In genomic region chr17:84162211-84162760, GRCm38 (mm10) we compare ENCODE assay signal across 10 mouse cellular contexts. TPM values are rescaled to one million over a fixed set of nuclear protein-coding genes. Genes with fewer than 3 reads are reported as not detected.
A peak's percentile ranks its signal among the peaks of the same experiment; 100 is the strongest.
DNase-seq lines count a peak whose midpoint lies in the region; ATAC-seq and TF ChIP-seq lines count a peak whose summit lies in the region.
"Had no signal": no experiment of that assay in that cellular context is flagged by ENCODE, and none has a peak within 500 bp of the region (broad histone marks: within the 10 kb centered on the region; RNA-seq: fewer than 3 reads in every experiment).

No protein-coding gene starts in this region.

- no peaks in the 10 kb centered on the region for H3K36me3 ChIP-seq in heart, embryonic 13.5 days
- H3K36me3 ChIP-seq in heart, embryonic 12.5 days: no peaks in the 10 kb centered on the region
- no peaks in the 10 kb centered on the region for H3K36me3 ChIP-seq in lung, postnatal 0 days (ENCODE audit: insufficient read depth, low read length)
- no peaks in the 10 kb centered on the region for H3K36me3 ChIP-seq in embryonic facial prominence, embryonic 14.5 days (ENCODE audit: control insufficient read depth, insufficient read depth, low read length)
- no peaks in the 10 kb centered on the region for H3K36me3 ChIP-seq in liver, embryonic 12.5 days

- H3K4me1 ChIP-seq in heart, embryonic 13.5 days: peaks cover 30% of the 10 kb centered on the region
- H3K4me1 ChIP-seq in heart, embryonic 12.5 days (replicated peaks): peaks cover 27% of the 10 kb centered on the region
- H3K4me1 ChIP-seq in lung, postnatal 0 days (ENCODE audit: insufficient read depth, low read depth, low read length): peaks cover 16% of the 10 kb centered on the region
- H3K4me1 ChIP-seq in embryonic facial prominence, embryonic 14.5 days (ENCODE audit: control insufficient read depth, insufficient read depth, low read length): peaks cover 26% of the 10 kb centered on the region
- H3K4me1 ChIP-seq in liver, embryonic 12.5 days: peaks cover 64% of the 10 kb centered on the region

- no peak for TF ChIP-seq CTCF in lung, postnatal 0 days (IDR thresholded peaks at IDR 0.05)

- TF ChIP-seq EP300 in lung, postnatal 0 days (IDR thresholded peaks at IDR 0.05): no peak

- DNase-seq in lung, postnatal 0 days (ENCODE audit: low spot score): peak; percentile 63
- no peak for DNase-seq in lung, postnatal 14 days
- peak; percentile 56 for DNase-seq in embryonic facial prominence, embryonic 14.5 days (ENCODE audit: low spot score)
- DNase-seq in layer of hippocampus, postnatal 14 days (ENCODE audit: low spot score in 2 of 2): no peak
- DNase-seq: midbrain, embryonic 14.5 days had no signal

- H3K4me3 ChIP-seq in heart, embryonic 13.5 days: no peak overlapping the region
- H3K4me3 ChIP-seq in heart, embryonic 12.5 days: no peak overlapping the region
- H3K4me3 ChIP-seq in lung, postnatal 0 days (ENCODE audit: low read depth, low read length): no peak overlapping the region
- H3K4me3 ChIP-seq in embryonic facial prominence, embryonic 14.5 days (ENCODE audit: low read depth, low read length): no peak overlapping the region
- H3K4me3 ChIP-seq in liver, embryonic 12.5 days: no peak overlapping the region

- H3K27me3 ChIP-seq in heart, embryonic 13.5 days (replicated peaks): 0 out of 2 replicates have a peak, but pooled peaks cover 4% of the 10 kb centered on the region
- no peaks in the 10 kb centered on the region for H3K27me3 ChIP-seq in heart, embryonic 12.5 days (replicated peaks)
- no peaks in the 10 kb centered on the region for H3K27me3 ChIP-seq in lung, postnatal 0 days (replicated peaks; ENCODE audit: insufficient read depth, low read length)
- no peaks in the 10 kb centered on the region for H3K27me3 ChIP-seq in embryonic facial prominence, embryonic 14.5 days (replicated peaks; ENCODE audit: control insufficient read depth, insufficient read depth, low read length)
- no peaks in the 10 kb centered on the region for H3K27me3 ChIP-seq in liver, embryonic 12.5 days (replicated peaks)
- H3K27me3 ChIP-seq: CH12.LX had no signal

- H3K27ac ChIP-seq in heart, embryonic 13.5 days (replicated peaks): peak overlapping the region; percentile 1; the same call in 1 of the 2 replicates
- H3K27ac ChIP-seq in heart, embryonic 12.5 days (ENCODE audit: poor library complexity, severe bottlenecking): no peak overlapping the region
- H3K27ac ChIP-seq in lung, postnatal 0 days (ENCODE audit: low read length): no peak overlapping the region
- H3K27ac ChIP-seq in embryonic facial prominence, embryonic 14.5 days (replicated peaks; ENCODE audit: low read depth, low read length): peak overlapping the region; percentile 19; the same call in 1 of the 2 replicates
- H3K27ac ChIP-seq in liver, embryonic 12.5 days: peak overlapping the region; percentile 71

- no peak overlapping the region for H3K4me2 ChIP-seq in heart, embryonic 13.5 days
- H3K4me2 ChIP-seq in heart, embryonic 12.5 days: no peak overlapping the region
- H3K4me2 ChIP-seq in lung, postnatal 0 days (replicated peaks; ENCODE audit: low read depth, low read length): no peak overlapping the region
- H3K4me2 ChIP-seq in embryonic facial prominence, embryonic 14.5 days (ENCODE audit: low read depth, low read length): no peak overlapping the region
- H3K4me2 ChIP-seq in liver, embryonic 12.5 days: no peak overlapping the region

- WGBS in heart, embryonic 13.5 days: 78% methylated on average over 8 of the region's 8 CpGs
- WGBS in heart, embryonic 12.5 days: 86% methylated on average over 8 of the region's 8 CpGs
- 44% methylated on average over 8 of the region's 8 CpGs for WGBS in lung, postnatal 0 days
- 62% methylated on average over 8 of the region's 8 CpGs for WGBS in embryonic facial prominence, embryonic 14.5 days
- 85% methylated on average over 8 of the region's 8 CpGs for WGBS in liver, embryonic 12.5 days (ENCODE audit: insufficient replicate concordance)

- no peak overlapping the region for H3K9ac ChIP-seq in heart, embryonic 13.5 days
- H3K9ac ChIP-seq in heart, embryonic 12.5 days: no peak overlapping the region
- no peak overlapping the region for H3K9ac ChIP-seq in lung, postnatal 0 days (replicated peaks; ENCODE audit: low read depth)
- no peak overlapping the region for H3K9ac ChIP-seq in embryonic facial prominence, embryonic 14.5 days (ENCODE audit: low read depth, low read length)
- H3K9ac ChIP-seq in liver, embryonic 12.5 days: no peak overlapping the region

- H3K9me3 ChIP-seq in heart, embryonic 13.5 days: no peaks in the 10 kb centered on the region
- H3K9me3 ChIP-seq in heart, embryonic 12.5 days (replicated peaks): no peaks in the 10 kb centered on the region
- H3K9me3 ChIP-seq in lung, postnatal 0 days (ENCODE audit: low read length): no peaks in the 10 kb centered on the region
- no peaks in the 10 kb centered on the region for H3K9me3 ChIP-seq in embryonic facial prominence, embryonic 14.5 days (ENCODE audit: control insufficient read depth, low read length)
- H3K9me3 ChIP-seq in liver, embryonic 12.5 days (replicated peaks): no peaks in the 10 kb centered on the region

- ATAC-seq in heart, embryonic 13.5 days (ENCODE audit: extremely low read depth, insufficient number of reproducible peaks, low FRiP score, low TSS enrichment): no peak
- no peak for ATAC-seq in heart, embryonic 12.5 days (ENCODE audit: insufficient number of reproducible peaks, low FRiP score)
- no peak for ATAC-seq in lung, postnatal 0 days
- no peak for ATAC-seq in embryonic facial prominence, embryonic 14.5 days (ENCODE audit: low read depth)
- ATAC-seq in liver, embryonic 12.5 days: no peak
- ATAC-seq in granulocyte monocyte progenitor cell, adult 5-6 weeks (replicated peaks; ENCODE audit: poor library complexity, severe bottlenecking): no peak

RNA-seq across cellular contexts. Expression of gene Zfp36l2, which starts 25.5 kb away (rescaled TPM):
- 5.6 and 6.2 TPM in 2 replicates for polyA plus RNA-seq in heart, embryonic 13.5 days (2015; fragmentation: Nextera tagmentation; extraction: Ambion mirVana)
- polyA plus RNA-seq in heart, embryonic 12.5 days (2016; fragmentation: Nextera tagmentation; extraction: Ambion mirVana): 10.3 and 10.5 TPM in 2 replicates
- polyA plus RNA-seq in lung, postnatal 0 days (2015; fragmentation: Nextera tagmentation; extraction: Ambion mirVana): 15.6 and 17.5 TPM in 2 replicates
- 25.4 and 25.5 TPM in 2 replicates for polyA plus RNA-seq in embryonic facial prominence, embryonic 14.5 days (2014; fragmentation: Nextera tagmentation; extraction: Ambion mirVana)
- 19.5 and 20.0 TPM in 2 replicates for polyA plus RNA-seq in liver, embryonic 12.5 days (2016; fragmentation: Nextera tagmentation; extraction: Ambion mirVana)
- 199 TPM in 2 replicates for total RNA-seq in granulocyte monocyte progenitor cell, adult 5-6 weeks (2014; fragmentation: Nextera tagmentation)
- total RNA-seq in granulocyte monocyte progenitor cell, adult 5-6 weeks (2017): 91.5 and 99.4 TPM in 2 replicates
- total RNA-seq in layer of hippocampus, postnatal 14 days (2021): 10 to 100 TPM; 22.7 to 29.5 TPM

Comparison
In these comparisons a context has a peak if more than half of its experiments do, and no peak if none do; other contexts are left out.
1. H3K27ac ChIP-seq: peak in heart, embryonic 13.5 days (single experiment), embryonic facial prominence, embryonic 14.5 days (single experiment) and liver, embryonic 12.5 days (single experiment); none in heart, embryonic 12.5 days (single experiment) and lung, postnatal 0 days (single experiment).
2. DNase-seq: peak in lung, postnatal 0 days (single experiment) and embryonic facial prominence, embryonic 14.5 days (single experiment); none in lung, postnatal 14 days (single experiment) and layer of hippocampus, postnatal 14 days (0 of 2).